Mouse (Mus musculus) erythroblast, adult 5-6 weeks (primary cell): ENCODE results near the gene Adamts10. TPM values are rescaled to one million over a fixed set of nuclear protein-coding genes. Genes with fewer than 3 reads are reported as not detected.

Experiments used
- ATAC-seq: replicated peaks from 2 replicates; pipeline ENCODE4 v1.8.0; 2016; ENCODE audit warnings: moderate number of reproducible peaks, mild to moderate bottlenecking, moderate TSS enrichment, inconsistent platforms; ENCODE audit not compliant: poor library complexity, low FRiP score, severe bottlenecking
- total RNA-seq, 2 experiments: library from RNA; stranded (forward) in 1 of 2; stranded (reverse) in 1 of 2; fragments of 150-400 nt in 1 of 2; fragments of 200-764, 138-1000 nt in 1 of 2; gene quantifications; 2 replicates each; pipeline versions ENCODE4 v1.2.3 to v1.2.4; 2015 to 2017; ENCODE audit warnings: low replicate concordance in 2 of 2

Adamts10 gene
- total RNA-seq (2015; ENCODE audit: low replicate concordance), result 4.6 and 5.2 TPM in 2 replicates
- 6.4 and 6.6 TPM in 2 replicates for total RNA-seq (2017; ENCODE audit: low replicate concordance)

DNA sequence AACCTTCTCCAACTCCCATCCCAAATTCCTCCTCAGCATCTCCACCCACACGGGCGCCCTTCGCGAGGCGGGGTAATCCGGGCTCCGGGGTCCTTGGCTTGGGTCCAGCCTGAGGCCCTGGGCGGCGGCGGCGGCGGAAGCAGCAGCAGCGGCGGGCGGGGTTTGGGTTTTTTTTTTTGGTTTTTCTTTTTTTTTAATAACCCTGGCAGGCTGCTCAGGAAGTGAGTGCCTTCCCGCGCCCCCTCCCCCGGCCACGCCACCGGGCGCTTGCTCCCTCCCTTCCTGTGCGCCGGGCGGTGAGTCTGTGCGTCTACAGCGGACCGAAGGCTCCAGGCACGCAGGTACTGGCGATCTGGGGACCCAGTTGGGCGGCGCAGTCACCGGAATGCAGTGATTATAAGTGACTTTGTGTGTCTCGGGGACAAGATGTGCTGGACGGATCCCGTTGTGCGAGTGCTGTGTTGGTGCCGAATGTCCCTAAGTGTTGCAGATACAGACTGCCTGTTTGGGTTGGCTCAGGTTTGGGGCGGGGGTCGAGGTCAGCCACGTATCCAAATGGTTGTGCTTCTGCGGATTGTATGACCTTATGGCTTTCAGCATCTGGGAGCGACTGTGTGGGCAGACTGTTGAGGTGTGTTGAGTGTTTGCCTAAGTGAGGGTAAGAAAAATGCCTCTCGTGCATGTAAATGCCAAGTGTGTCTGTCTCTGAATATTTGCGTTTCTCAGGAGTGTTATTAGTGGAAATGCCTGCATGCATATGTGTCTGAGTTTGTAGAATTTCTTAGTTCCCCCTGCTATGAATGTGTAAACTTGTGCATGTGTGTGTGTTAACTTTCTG, at the start of gene Adamts10:
Adamts10 (plus strand) TSS at position 287 of the 838 bp plus-strand sequence.
- no peak for ATAC-seq

DNA sequence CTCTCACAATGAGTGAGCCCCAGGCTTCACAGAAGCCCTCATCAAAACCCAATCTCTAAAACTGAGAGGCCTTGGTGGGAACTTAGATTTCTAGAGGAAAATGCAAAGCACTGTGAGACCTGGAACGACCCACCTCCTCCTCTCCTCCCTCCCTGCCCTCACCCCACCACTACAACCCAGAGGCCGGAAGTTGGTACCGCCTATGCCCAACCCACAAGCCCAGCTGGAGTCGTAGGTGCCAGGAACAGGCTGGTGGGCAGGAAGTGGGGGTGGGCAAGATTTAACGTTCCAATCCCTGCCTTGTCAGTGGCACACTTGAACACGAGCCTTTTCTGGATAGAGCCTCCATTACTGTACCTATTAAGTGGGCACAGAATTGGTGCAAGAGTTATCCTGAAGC, 40.0 kb upstream of the Adamts10 start:
- no peak for ATAC-seq

DNA sequence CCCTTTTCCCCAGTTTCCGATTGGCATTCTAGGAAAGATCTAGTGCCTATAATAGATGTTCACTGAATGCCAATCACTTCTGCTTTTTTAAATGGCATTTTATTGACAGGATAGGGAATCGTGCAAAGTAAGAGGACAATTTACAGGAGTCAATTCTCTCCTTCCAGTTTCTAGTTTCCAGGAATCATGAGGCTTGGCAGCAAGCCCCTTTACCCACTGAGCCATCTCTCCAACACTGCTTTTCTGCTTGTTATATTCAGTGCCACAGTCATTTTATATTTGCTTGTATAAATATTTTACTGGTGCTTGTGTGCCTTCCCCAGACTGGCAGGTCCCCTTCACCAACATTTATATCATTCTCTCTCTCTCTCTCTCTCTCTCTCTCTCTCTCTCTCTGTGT, 36.8 kb upstream of the Adamts10 start:
- no peak for ATAC-seq

DNA sequence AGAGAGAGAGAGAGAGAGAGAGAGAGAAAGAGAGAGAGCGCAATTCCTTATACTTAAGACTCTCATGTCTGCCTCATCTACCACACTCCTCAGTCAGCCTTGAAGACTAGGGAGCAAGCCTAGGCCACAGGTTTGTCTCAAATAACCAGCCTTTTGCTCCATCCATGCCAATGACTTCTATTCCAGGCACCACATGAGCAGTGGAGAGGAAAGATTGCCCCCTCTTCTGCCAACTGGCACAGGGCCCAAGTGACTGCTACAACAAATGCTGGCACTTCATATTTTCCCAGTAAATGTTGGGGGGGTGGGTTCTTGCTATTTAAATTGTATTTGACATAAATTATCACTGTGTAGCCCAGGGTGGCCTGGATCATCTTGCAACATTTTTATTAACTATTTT, 36.4 kb upstream of the Adamts10 start:
- no peak for ATAC-seq

DNA sequence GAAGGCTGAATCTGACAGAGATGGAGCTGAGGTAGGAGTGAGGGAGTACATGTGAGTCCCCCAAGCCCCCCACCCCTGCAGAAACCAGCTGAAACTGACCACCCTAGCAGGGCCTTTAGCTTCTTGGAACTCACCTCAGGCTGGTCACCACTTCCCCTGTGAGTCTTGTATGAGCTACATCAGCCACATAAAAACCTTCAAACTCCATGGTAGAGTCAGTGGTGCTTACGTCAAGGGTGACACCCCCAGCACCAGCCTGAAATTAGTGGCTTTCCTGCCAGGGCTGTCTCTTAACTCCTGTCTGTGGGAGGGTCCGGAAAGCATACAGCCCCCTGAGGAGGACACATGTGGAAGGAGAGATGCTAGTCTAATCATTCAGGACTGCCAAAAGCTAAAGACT, 32.6 kb upstream of the Adamts10 start:
- ATAC-seq, result no peak

DNA sequence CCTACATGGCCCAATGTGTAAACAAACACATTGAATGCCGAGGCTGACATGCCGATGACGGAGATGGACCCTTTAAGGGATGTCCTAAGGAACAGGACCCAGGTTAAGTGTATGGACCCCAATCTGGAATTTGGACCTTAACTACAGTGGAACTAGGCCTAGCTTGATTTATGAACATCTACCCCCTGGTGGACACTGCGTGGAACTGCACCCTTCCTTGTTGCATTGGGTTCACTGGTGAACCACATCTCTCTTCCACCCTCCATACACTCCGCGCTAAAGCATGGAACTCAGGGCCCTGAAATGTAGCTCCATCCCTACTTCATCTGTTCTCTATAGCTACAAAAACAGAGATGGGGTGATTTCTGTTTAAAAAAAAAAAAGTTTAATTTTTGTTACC, 30.9 kb upstream of the Adamts10 start:
- peak; percentile 86 for ATAC-seq

DNA sequence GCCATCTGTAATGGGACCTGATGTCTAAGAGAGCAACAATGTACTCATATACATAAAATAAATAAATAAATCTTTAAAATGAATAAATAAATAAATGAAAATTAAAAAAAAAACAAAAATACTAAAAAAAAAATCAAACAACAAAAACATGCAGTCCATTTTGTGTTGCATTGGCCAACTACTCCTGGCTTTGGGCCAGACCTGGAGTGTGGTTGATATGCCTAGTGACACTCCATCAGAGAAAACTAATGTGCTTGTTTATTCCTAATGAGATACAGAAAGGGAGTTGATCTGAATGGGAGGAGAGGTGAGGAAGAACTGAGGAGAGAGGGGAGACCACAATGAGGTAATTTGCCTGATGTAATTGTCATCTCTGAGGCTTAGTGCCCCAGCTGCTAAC, 29.4 kb upstream of the Adamts10 start:
- no peak for ATAC-seq

DNA sequence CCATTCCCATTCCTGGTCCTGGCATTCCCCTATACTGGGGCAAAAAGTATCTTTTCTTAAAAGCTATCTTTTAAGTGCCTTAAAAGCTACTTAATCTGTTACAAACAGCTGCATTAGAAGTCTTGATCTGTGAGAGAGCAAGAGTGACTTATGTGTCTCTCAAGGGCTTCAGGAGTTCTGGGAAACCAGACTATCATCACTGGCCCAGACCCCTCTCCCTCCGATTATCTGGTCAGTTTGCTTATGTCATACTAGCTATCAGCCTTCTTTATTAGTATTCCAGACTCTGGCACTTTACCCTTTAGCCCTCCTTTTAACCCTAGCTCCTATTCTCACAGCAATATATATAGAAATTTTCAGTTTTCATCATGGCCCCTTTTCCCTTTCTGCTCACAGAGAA, 25.1 kb upstream of the Adamts10 start:
- ATAC-seq, result no peak

DNA sequence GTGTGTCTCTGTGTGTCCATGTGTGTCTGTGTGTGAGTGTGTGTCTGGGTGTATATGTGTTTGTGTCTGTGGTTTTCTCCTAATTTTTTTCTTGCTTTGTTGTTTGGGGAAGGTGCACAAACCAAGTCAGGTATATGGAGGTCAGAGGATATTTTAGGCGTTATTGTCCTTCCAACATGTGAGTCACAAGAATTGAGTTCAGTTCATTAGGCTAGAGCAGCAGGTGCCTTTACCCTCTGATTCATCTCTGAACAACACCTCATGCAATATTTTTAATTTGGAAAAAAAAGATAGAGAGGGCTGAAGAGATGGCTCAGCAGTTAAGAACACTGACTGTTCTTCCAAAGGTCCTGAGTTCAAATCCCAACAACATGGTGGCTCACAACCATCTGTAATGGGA, 15.6 kb upstream of the Adamts10 start:
- ATAC-seq, result no peak

DNA sequence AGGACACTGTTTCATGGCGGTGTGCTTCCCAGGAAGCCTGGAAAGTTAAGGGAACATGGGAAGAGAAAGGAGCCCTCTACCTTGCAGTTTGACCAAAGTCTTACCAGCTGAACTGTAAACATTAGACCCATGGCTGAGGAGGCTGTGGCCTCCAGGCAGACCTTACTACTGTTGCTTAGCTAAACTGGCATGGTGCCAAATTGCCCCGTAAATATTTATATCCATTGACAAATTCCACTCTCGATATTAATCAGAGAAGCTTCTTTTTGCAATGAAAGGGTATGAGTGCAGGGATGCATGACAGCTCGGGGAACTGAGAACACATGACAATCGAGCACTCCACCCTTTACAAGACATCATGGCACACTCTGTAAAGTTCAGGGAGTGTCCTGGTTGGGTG, 13.8 kb upstream of the Adamts10 start:
- no peak for ATAC-seq

DNA sequence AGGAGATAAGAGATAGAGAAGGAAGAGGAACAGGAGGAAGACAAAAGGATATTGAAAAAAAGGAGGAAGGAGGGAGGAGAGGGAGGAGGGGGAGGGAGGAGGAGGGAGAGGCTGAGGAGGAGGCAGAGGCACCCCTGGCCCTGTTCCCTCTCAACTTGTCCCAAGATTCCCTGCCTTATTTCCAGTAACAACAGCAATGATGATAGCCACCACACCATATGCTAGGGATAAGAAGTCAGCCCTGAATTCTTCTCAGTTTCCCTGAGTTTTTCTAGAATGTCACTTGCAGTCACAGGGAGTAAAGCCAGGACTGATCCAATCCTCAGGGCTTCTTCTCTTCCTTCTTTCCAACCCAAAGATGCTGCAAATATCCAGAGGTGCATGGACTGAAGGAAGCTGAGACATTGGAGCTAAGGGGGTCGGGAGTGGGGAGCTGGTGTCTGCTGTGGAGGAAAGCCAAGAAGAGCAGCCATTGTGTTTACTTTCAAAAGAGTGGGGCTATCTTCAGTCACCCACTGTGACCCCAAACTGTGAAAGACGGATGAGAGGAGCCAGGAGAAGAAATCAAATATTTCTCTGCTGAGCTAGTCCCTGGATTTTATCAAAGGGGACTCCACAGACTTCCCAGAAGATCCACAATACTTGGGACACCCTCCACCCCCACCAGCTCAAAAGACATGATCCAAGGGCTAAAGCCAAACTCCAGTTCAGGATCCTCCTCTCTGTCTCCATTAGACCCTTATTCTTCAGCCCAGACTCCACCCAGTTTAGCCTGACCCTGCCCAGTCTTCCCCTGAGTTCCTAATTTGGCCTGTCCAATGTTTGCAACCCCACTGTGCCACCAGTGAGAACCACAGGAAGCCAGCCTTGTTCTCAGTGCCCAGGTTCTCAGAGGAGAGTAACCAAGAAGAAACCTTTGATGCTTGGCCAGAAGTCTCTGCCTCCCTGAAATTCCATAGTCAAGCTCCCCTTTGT, 11.3 kb upstream of the Adamts10 start:
- no peak for ATAC-seq

DNA sequence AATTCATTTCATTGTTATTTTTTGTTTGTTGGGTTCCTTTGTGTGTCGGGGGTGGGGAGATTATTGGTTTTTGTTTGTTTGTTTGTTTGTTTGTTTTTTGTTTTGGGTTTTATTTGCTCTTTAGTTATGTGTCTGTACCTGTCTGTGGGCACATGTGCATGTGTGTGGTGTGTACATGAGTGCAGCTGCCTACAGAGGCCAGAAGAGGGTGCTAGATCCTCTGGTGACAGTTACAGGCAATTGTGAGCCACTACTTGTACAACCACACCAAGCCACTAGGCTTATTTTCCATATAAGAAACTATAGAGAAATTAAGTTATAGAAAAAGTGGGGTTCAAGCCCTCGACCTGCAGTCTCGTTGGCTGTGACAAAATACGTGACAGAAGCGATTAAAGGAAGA, 10.1 kb upstream of the Adamts10 start:
- no peak for ATAC-seq

DNA sequence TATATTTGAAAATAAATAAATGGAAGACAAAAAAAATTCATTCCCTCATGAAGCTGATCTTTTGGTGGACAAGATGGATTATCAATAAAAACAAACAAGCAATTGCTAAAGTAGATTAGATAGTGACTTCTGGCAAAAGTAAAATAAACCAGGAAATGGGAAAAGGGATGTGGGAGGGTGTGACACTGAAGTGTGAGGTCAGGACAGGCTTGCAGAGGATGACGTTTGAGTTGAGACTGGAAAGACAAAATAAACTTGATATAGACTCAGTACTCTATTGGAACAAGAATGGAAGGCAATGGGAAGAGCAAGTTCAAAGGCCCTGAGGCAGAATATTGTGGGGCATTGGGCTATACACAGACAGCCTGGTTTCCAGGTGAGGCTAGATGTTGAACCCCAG, 3.6 kb upstream of the Adamts10 start:
- ATAC-seq, result no peak

DNA sequence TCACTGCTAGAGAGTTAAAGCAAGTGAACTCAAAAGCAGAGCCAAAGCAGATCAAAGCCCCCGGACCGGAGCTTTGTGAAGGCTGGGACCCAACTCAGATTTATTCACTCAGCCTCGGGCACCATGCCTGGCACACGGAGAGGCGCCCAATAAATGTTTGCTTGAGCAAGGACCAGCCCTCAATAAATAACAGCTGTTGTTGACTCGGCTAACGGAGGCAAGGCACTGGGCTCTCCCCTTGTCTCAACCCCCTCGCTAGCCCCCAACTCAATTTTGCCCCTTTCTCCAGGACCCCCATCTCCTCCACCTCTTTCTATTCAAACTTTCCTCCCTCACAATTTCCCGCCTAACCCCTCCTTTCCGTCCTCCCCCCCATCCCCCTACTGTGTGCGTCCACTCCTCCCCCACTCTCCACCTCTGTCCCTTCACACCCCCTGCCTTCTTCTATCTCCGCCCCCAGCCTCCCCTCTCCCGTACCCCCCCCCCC, 530 bp upstream of the Adamts10 start:
- ATAC-seq, result no peak

DNA sequence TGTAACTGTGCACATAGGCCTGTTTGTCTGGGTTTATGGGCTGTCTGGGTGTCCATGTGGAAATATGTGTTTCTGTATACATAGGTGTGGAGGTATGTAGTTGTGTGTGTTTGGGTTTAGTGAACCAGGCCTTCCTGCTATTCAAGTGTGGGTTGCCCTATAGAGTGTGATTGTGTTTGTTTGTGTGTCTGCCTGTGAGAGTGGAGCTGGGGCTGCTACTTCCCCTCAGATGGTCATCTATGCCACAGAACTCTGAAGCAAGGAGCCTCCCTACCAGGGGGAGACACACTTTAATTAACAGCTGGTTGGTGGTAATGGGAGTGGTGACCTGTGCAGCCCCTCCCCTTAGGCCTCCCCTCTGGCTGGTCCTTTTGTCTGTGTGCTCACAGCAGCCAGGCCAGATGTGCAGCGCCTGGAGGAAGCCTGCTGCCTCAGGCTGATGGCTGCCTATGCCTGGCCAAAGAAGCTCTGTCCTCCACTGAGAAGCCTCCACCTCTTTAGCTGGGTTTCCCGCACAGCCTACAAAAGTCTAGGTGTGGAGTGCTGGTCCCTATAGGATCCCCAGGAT, 886 bp downstream of the Adamts10 start:
- no peak for ATAC-seq

DNA sequence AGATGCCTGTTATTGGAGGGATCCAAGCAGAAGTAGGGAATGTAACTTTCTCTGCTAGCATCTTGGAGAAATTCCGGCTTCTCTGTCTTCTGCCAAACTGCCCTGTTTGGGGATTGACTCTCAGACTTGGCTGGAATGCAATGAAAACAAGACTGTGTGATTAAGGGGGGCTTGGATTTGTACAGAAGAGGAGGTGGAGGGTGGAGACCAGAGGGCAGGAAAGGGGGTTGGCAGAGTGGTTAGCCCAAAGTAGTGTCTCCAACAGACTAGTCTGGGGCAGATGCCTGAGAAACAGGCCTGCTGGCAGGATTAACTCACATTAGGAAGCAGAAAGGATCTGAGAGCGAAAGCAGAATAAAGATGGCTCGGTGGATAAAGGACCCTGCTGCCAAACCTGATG, 2.5 kb downstream of the Adamts10 start:
- ATAC-seq, result no peak

DNA sequence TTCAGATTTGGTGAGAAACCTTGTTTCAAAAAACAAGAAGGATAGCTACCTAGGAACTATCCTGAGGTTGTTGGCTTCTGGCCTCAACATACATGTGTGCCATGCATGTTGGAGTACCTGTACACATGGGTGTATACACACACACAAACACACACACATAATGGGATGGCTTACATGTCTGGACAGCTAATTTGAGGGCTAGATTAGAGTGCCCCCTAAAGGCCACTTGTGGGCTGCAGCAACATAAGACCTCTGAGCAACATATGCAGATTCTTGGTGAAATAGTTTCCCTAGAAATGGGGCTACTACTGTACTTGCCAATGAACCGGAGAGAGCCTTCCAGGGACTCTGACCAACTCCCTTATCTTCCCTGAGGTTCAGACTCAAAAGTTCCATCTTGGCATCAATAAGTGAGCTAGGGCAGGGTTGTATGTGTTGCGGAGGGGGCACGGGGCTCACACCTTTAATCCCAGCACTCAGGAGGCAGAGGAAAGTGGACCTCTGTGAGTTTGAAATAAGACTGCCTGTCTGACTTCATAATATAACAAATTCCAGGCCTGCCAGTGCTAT, 15.2 kb downstream of the Adamts10 start:
- no peak for ATAC-seq

DNA sequence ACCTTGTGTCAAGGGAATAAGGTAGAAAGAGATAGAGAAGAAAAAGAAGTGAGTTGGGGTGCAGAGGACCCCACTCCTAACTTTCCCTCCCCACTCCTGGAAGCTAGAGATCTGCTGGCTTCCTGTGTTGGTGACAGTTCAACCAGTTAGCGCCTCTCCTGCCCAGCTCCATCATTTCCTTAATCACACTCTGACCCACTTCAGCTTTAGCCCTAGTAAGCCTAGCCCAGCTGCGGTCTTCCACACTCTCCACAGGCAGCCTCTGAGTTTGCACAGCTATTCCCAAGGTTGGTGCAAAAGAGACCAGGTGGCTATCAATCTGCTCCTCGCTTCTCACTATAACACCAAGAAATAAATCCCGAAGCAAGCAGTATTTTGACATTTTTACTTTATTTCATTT, 15.9 kb downstream of the Adamts10 start:
- no peak for ATAC-seq

DNA sequence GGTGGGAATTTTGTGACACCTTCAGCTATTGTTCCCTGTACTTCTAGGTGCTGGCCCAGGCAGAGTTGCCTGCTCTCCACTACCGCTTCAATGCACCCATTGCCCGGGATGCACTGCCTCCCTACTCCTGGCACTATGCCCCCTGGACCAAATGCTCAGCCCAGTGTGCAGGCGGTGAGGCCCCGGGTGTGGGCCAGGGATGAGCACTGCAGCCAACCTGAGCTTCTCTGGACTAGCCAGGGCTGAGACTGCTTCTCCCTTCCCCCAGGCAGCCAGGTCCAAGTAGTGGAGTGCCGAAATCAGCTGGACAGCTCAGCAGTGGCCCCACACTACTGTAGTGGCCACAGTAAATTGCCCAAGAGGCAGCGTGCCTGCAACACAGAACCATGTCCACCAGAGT, 25.2 kb downstream of the Adamts10 start:
- ATAC-seq, result no peak

DNA sequence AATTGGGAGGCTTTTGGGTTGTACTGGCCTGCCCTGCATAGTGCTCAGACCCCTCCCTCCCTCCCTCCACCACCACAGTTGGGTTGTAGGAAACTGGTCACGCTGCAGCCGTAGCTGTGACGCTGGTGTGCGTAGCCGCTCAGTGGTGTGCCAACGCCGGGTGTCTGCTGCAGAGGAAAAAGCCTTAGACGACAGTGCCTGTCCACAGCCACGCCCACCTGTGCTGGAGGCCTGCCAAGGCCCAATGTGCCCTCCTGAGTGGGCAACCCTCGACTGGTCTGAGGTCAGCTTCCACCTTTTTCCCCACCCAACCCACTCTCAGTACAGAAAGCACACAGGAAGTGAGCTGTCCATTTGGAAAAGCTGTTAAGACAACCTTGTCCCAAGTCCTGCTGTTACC, 26.4 kb downstream of the Adamts10 start:
- ATAC-seq, result no peak
